33 mouse cellular contexts compared by ENCODE assay signal in the genomic region with DNA sequence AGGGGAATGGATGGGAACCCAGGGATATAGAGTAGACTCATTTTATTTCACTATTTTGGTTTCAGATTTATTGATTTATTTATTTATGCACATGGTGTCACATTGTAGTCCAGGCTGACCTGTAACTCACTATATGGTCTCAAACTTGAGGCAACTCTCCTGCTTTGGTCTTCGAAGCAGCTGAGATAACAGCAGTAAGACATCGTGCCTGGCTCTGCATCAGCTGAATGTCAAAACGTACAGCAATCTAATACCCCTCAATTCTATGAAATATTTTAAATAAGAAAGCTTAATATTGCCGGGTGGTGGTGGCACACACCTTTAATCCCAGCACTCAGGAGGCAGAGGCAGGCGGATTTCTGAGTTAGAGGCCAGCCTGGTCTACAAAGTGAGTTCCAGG.
"Had no signal": no experiment of that assay in that cellular context is flagged by ENCODE, and none has a peak within 500 bp of the region (broad histone marks: within the 10 kb centered on the region; RNA-seq: fewer than 3 reads in every experiment).

No protein-coding gene starts in this region.

- DNase-seq: heart, postnatal 10 days; heart, postnatal 36 days; heart, postnatal 4 days; kidney, adult 11 months; kidney, adult 18-20 months; kidney, adult 2 months; kidney, adult 8-10 months; kidney, adult 9 months; kidney, postnatal 10 days; kidney, postnatal 14 days; kidney, postnatal 25 days; kidney, postnatal 36 days; kidney, postnatal 4 days; layer of hippocampus, adult 9-11 months; layer of hippocampus, postnatal 36 days had no signal

- ATAC-seq: hindbrain, embryonic 16.5 days; hindbrain, postnatal 0 days; inflammation-experienced regulatory T-cells, adult 6 months; intestine, embryonic 15.5 days; intestine, embryonic 16.5 days; intestine, postnatal 0 days had no signal

- H3K4me3 ChIP-seq: heart, embryonic 10.5 days; heart, embryonic 12.5 days; heart, embryonic 13.5 days; heart, embryonic 15.5 days; hindbrain, embryonic 10.5 days; hindbrain, embryonic 12.5 days; hindbrain, embryonic 13.5 days; hindbrain, embryonic 15.5 days; intestine, embryonic 15.5 days; kidney, embryonic 15.5 days; layer of hippocampus, adult 2 months had no signal

- H3K4me2 ChIP-seq: heart, embryonic 11.5 days; heart, embryonic 12.5 days; heart, embryonic 13.5 days; heart, embryonic 15.5 days; hindbrain, embryonic 12.5 days; hindbrain, embryonic 13.5 days; hindbrain, embryonic 14.5 days; hindbrain, embryonic 15.5 days; intestine, embryonic 15.5 days; kidney, embryonic 15.5 days had no signal

- H3K27me3 ChIP-seq: heart, embryonic 12.5 days; heart, embryonic 13.5 days; heart, embryonic 15.5 days; hindbrain, embryonic 12.5 days; hindbrain, embryonic 13.5 days; hindbrain, embryonic 15.5 days; intestine, embryonic 15.5 days; kidney, embryonic 15.5 days had no signal
